Mouse (Mus musculus) heart, postnatal 0 days (tissue): Measurements from ENCODE around the gene Zfp526.

Experiments used
- CTCF ChIP-seq: IDR thresholded peaks from 2 replicates; pipeline ENCODE4 v1.5.1; 2016; ENCODE audit warnings: antibody characterized with exemption, control low read depth, low read depth
- EP300 ChIP-seq: IDR thresholded peaks from 2 replicates; pipeline ENCODE4 v1.6.1; 2016; ENCODE audit warnings: antibody characterized with exemption, low read depth

DNA sequence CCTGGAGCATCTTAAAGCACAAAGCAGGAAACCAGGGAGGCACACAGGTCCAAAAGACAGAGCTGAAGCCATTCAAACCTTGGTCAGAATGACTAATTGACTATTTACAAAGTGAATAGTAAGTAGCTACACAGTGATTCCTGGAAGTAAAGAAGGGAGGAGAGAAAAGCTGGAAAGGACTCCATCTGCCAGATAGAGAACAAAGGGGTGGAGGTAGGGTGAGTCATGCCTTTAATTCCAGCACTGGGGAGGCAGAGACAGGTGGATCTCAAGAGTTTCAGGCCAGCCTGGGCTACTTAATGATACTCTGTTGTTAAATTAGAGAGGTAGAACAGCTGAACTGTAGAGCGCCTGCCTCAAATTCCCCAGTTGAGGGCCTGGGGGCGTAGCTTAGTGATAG lies 7.1 kb upstream of the Zfp526 start:
- TF ChIP-seq CTCF: no peak
- TF ChIP-seq EP300: no peak
